Mouse (Mus musculus) brain, embryonic 14.5 days (tissue): ENCODE measurements at regions not wholly inside any gene's neighbourhood (a gene's known extent, or its start where the extent isn't known, plus 50 kb on each side); places are given as distances from the start of the nearest gene placed in this dataset.

Experiments used
- CTCF ChIP-seq: fragments of 200-500 bp; IDR thresholded peaks from 2 replicates; pipeline ENCODE4 v1.5.1; 2012; ENCODE audit warnings: inconsistent platforms, mild to moderate bottlenecking, moderate library complexity, borderline replicate concordance; ENCODE audit not compliant: insufficient read depth, insufficient read length; ENCODE audit errors: extremely low read depth
- POLR2A ChIP-seq: fragments of 200-500 bp; IDR thresholded peaks from 2 replicates; pipeline ENCODE4 v1.6.1; 2012; ENCODE audit warnings: mild to moderate bottlenecking, inconsistent platforms, borderline replicate concordance; ENCODE audit not compliant: poor library complexity, insufficient read depth, insufficient read length, severe bottlenecking; ENCODE audit errors: extremely low read depth

DNA sequence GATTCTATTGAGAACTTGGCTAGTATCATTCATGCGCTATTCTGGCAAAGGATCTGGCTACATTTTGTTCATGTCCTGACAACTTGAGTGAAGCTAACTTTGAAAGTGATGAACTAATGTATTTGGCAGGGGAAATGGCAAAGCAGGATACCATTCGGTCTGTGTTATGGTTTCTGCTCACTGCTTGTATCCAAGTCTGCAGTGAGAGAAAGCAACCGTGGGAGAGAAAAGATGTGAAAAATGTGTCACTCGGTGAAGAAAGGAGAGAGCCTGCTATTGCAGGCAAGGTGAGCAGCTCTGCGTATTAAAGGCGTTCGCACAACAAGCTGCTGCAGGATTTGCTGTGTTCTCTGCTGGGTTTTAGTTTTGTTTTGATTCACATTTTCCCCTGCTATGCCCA lies 72.5 kb upstream of the Mtap start:
- TF ChIP-seq CTCF, result no peak
- no peak for TF ChIP-seq POLR2A
